Mouse (Mus musculus) spleen, adult 2 months (tissue): Measurements from ENCODE around the gene Cep72. TPM values are rescaled to one million over a fixed set of nuclear protein-coding genes. Genes with fewer than 3 reads are reported as not detected.
"Not testable (repeated sequence)": the region's sequence is repeated elsewhere in the genome, so short reads cannot be mapped to it uniquely, and the experiment has no call there.

ENCODE experiments used
- DNase-seq, 2 experiments: peaks; one replicate each; pipeline versions ENCODE4 v3.0.0 to v3.0.0-alpha.2; 2012 to 2021; ENCODE audit warnings: low spot score in 2 of 2, low read depth in 1 of 2
- H3K27ac ChIP-seq: fragments of 200-500 bp; 2 replicates; pipeline ENCODE4 v1.5.1; 2012; ENCODE audit warnings: low read length, inconsistent platforms; ENCODE audit not compliant: insufficient read depth
- H3K27me3 ChIP-seq: fragments of 200-500 bp; 2 replicates; pipeline ENCODE4 v1.6.1; 2012; ENCODE audit warnings: mild to moderate bottlenecking, moderate library complexity, low read length, inconsistent platforms; ENCODE audit not compliant: control insufficient read depth, insufficient read depth
- H3K36me3 ChIP-seq: fragments of 200-500 bp; 2 replicates; pipeline ENCODE4 v1.6.1; 2012; ENCODE audit warnings: mild to moderate bottlenecking, low read length, inconsistent platforms; ENCODE audit not compliant: control insufficient read depth, insufficient read depth
- H3K4me1 ChIP-seq: fragments of 200-500 bp; 2 replicates; pipeline ENCODE4 v1.6.1; 2011; ENCODE audit warnings: inconsistent platforms; ENCODE audit not compliant: control insufficient read depth, insufficient read depth, insufficient read length
- H3K4me3 ChIP-seq: fragments of 200-500 bp; 2 replicates; pipeline ENCODE4 v1.5.1; 2011; ENCODE audit warnings: mild to moderate bottlenecking, inconsistent platforms; ENCODE audit not compliant: insufficient read depth, insufficient read length; ENCODE audit errors: extremely low read depth
- CTCF ChIP-seq: fragments of 200-500 bp; IDR thresholded peaks from 2 replicates; pipeline ENCODE4 v1.5.1; 2011; ENCODE audit warnings: mild to moderate bottlenecking, inconsistent platforms; ENCODE audit not compliant: insufficient read depth, insufficient read length, insufficient replicate concordance; ENCODE audit errors: extremely low read depth
- POLR2A ChIP-seq: fragments of 200-500 bp; IDR thresholded peaks from 2 replicates; pipeline ENCODE4 v1.6.1; 2011; ENCODE audit warnings: low read depth, low read length, inconsistent platforms
- WGBS: fragments of 180-500 bp; shearing (Covaris S2); methylation state at CpG from one replicate; pipeline ENCODE4 v1.1.7; 2018; 5-methylcytosine and 5-hydroxymethylcytosine counted together
- polyA plus RNA-seq: library from polyadenylated mRNA; depleted of rRNA; stranded (reverse); fragments of >200 nt; gene quantifications from 2 replicates; pipeline ENCODE4 v1.2.3, GENCODE M21; 2012

The Cep72 gene
- polyA plus RNA-seq, 1 experiment = 2.4 TPM

DNA sequence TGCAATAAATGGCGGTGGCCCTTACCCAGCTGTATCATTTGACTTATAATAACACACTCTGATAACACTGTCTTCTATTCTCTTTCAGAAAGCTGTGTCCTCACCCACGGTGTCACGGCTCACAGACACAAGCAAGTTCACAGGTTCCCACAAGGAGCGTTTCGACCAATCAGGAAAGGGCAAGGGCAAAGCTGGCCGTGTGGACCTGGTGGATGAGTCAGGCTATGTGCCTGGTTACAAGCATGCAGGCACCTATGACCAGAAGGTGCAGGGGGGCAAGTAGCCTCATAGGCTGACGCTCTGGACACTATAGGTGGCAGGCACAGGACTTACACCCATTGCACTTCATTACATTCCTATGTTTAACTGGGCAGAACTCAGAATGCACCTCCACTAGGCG, 31.0 kb downstream of the Cep72 start:
- Histone ChIP-seq H3K27ac (no peak overlapping the region), H3K36me3 (no peaks in the 10 kb centered on the region), H3K4me1 (no peaks in the 10 kb centered on the region), H3K27me3 (no peaks in the 10 kb centered on the region), H3K4me3 (no peak overlapping the region)
- DNase-seq = no peak
- TF ChIP-seq POLR2A (no peak), CTCF (no peak)
- 93% methylated on average over 8 of the region's 8 CpGs for WGBS

DNA sequence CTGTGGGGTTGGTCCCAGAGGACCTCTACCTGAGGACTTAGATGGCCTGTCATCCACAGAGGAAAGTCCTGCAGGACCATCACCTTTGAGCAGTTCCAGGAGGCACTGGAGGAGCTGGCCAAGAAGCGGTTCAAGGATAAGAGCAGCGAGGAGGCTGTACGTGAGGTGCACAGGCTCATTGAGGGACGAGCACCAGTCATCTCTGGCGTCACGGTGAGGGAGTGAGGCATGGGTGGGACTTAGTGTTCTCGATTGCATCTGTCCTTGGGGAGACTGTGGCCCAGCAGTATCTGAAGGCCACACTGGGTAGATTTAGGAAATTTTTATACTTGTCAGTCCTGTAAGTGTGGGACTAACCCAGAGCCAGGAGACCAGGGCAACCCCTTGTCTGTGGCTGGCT, 31.4 kb downstream of the Cep72 start:
- Histone ChIP-seq H3K4me3 (no peak overlapping the region), H3K27me3 (no peaks in the 10 kb centered on the region), H3K4me1 (peaks cover 1% of the 10 kb centered on the region; the same call in 1 of the 2 replicates), H3K36me3 (no peaks in the 10 kb centered on the region), H3K27ac (no peak overlapping the region)
- WGBS = 86% methylated on average over 7 of the region's 7 CpGs
- DNase-seq = no peak
- no peak for TF ChIP-seq POLR2A
- no peak for TF ChIP-seq CTCF

DNA sequence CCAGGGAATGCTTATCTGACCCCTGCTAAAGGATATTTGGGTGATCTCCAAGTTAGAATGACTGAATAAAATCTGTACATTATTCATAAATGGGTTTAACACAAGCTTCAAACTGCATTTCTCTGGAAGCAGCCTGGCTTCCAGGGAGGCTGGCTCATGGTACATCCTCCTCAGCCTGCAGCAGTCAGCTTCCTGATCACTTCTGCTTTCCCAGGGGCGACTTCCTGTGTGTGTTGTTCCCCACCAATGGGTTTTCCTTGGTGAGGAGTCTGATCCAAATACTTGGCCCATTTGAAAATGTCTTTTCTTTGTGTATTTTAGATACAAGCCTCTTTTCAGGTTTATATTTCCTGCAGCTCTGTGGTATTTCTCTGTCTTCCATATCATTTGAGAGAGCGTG, 33.1 kb downstream of the Cep72 start:
- Histone ChIP-seq H3K36me3 (no peaks in the 10 kb centered on the region), H3K4me1 (peaks cover 5% of the 10 kb centered on the region; the same call in 1 of the 2 replicates), H3K27me3 (no peaks in the 10 kb centered on the region), H3K27ac (no peak overlapping the region), H3K4me3 (no peak overlapping the region)
- WGBS = 54% methylated on average over 2 of the region's 2 CpGs
- TF ChIP-seq CTCF = no peak
- TF ChIP-seq POLR2A = no peak
- DNase-seq = no peak

DNA sequence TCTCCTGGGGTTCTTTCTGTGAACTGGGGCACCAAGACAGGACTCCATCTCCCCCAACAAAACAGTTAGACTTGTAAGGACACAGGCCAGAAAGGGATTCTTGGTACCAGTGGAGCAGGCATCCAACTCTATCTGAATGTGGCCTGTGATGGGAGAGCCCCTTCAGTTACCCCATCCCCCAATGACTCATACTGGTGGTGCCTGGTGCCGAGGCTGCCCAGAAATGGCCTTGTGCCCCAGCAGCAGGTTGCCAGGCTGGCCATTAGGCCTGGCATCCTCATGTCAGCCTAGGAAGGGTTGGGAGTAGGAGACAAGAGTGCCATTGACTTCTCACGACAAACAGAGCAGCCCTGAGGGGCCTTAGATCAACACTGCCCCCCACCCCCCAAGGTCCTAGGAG, 34.0 kb downstream of the Cep72 start:
- Histone ChIP-seq H3K27me3 (no peaks in the 10 kb centered on the region), H3K27ac (no peak overlapping the region), H3K36me3 (no peaks in the 10 kb centered on the region), H3K4me3 (no peak overlapping the region), H3K4me1 (peaks cover 5% of the 10 kb centered on the region; the same call in 1 of the 2 replicates)
- DNase-seq = no peak
- TF ChIP-seq CTCF (no peak), POLR2A (no peak)
- 74% methylated on average over 2 of the region's 2 CpGs for WGBS

DNA sequence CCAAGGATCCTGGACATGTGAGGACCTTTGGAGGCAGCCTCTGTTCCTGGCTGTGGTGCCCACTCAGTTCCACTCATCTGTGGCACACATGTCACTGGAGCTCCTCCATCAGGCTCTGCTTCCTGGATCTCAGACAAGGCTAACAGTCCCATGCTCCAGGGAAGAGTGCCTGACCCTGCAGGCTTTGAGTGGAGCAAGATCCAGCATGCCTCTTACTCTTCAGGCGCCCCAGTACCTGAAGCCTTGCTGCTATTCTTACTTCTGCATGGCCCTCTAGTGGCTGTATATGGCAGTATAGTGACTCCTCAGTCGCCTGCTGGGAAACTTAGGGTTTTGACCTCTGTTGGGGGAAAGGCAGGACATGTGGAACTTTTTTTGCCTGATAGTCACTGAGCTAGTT, 35.9 kb downstream of the Cep72 start:
- no peaks in the 10 kb centered on the region for H3K27me3 ChIP-seq
- no peak overlapping the region for H3K27ac ChIP-seq
- H3K4me1 ChIP-seq = peaks cover 5% of the 10 kb centered on the region; the same call in 1 of the 2 replicates
- WGBS = 47% methylated on average over 2 of the region's 2 CpGs
- TF ChIP-seq CTCF = peak; percentile 28; the same call in 1 of the 2 replicates
- TF ChIP-seq POLR2A = no peak
- no peaks in the 10 kb centered on the region for H3K36me3 ChIP-seq
- no peak for DNase-seq
- no peak overlapping the region for H3K4me3 ChIP-seq

DNA sequence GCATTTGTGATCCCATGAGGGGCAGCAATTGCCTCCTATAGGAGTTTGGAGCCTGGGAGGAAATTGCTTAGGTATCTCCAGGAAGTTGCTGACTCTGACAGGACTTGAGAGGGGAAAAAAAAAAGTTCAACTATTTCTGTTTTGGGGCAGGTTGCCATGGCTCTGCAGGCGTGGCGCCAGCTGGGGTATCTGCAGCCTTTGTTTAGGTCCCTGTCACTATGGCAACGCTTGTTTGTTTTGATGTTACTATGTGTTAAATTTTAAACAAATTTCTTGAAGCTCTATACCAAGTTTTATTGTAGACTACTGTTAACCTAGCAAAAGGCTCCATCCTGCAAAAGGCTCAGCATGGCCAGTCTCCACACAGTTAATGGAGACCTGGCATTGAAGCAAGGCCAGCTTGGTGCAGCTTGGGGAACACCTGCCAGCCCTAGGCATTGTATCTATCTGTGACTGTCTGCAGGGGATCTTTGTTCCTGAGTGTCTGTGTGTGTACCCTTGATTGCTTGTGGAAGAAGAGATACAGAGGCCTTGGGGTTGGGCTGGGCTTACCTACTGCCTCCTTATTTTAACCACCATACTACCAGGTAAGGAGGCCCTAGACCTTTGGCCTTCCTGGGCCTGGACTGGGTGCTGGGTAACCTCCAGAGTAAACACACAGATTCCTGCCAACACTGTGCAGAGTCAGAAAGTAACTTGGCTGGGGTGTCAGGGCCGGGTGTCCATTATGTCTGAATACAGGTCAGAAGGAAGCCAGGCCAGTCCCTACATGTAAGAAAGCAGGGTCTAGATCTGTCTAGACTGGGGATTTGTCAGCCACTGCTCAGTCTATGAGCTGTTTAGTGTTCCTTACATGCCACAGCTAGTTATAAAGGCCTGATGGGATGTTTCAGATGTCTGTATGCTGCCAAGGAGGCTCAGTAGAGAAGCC, 36.7 kb downstream of the Cep72 start:
- Histone ChIP-seq H3K27ac (no peak overlapping the region), H3K36me3 (no peaks in the 10 kb centered on the region), H3K27me3 (no peaks in the 10 kb centered on the region), H3K4me1 (peaks cover 5% of the 10 kb centered on the region; the same call in 1 of the 2 replicates), H3K4me3 (no peak overlapping the region)
- no peak for TF ChIP-seq POLR2A
- TF ChIP-seq CTCF = no peak
- peak in 1 of 2 experiments; percentile 23 for DNase-seq
- 75% methylated on average over 4 of the region's 4 CpGs for WGBS

DNA sequence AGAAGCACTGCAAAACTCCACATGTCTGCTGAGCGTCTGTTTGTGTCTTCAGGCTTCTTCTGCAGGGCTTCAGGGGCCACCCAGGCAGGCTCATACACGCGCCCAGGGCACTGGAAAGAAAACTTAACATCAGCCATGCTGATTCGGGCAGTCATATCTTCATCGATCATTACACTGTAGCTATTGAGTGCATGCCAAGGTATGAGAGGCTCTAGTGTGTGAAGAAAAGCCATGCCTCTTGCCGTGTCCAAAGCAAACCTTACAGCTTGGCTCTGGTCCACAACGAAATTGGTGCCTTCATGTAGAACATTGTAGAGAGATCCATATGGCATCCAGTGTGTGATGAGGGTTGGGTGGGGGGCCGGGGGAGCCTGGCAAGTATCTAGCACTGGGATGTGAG, 43.1 kb downstream of the Cep72 start:
- not testable (repeated sequence) for H3K4me1 ChIP-seq, DNase-seq, H3K27ac ChIP-seq, H3K4me3 ChIP-seq, H3K36me3 ChIP-seq, H3K27me3 ChIP-seq
- 88% methylated on average over 8 of the region's 8 CpGs for WGBS
